Mouse (Mus musculus): ENCODE data around the gene Col8a1.

DNA sequence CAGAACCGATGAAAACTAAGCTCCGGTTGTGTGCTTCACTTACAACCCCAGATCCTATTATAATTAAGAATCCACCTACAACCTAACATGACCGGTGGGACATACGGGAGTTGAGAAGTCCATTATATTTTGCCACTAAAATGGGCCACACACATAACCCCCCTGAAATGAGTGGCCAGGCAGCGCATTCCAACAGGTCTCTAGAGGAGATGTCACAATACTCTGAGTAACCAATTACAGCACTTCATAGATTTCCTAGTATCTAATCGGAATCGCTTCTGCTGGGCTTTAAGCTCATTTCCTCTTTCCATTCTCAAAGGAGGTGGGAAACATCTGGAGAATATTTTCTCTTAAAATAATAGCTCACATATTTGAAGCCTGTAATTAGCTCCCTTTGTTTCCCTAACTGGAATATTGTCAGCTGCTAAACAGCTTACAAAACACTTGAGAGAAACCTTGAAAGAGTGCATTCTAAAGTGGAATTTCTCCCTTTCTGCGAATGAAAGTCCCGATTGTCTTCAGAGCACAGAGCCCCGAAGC lies 113.1 kb downstream of the Col8a1 start:
- TF ChIP-seq CTCF (IDR thresholded peaks at IDR 0.05; ENCODE audit: low read depth) (no peak), EP300 (IDR thresholded peaks at IDR 0.05; ENCODE audit: low read depth) (no peak)
